Mouse (Mus musculus) cerebellum, postnatal 10 days (tissue): Measurements from ENCODE around the gene Mapre3.
"Not testable (repeated sequence)": the region's sequence is repeated elsewhere in the genome, so short reads cannot be mapped to it uniquely, and the experiment has no call there.

Source experiments
- DNase-seq, 2 experiments: peaks; one replicate each; pipeline ENCODE4 v3.0.0; 2021; ENCODE audit warnings: mixed read lengths in 2 of 2

Gene Mapre3

GRCm38 (mm10) chr5:30824124-30824988, 9.9 kb downstream of the Mapre3 start:
- DNase-seq: peak in 1 of 2 experiments; percentile 26

DNA sequence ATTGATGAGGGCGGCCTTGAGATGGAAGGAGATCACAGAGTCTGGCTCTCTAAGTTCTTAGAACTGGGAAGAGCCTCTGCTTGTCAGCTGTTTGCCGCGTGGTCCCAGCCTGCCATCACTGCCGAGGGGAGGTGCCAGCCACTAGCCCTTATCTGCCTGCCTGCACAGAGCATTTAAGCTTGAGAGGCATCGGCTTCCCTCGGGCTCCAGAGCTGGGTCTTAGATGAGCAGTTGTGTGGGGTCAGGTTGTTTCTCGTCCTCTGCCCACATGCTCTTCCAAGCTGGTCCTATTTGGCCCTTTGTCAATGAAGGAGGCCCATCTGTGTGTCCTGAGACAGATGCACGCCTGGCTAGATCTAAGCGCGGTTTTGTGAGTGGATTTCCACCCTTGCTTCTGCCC, 10.7 kb downstream of the Mapre3 start:
- DNase-seq: peak; percentile 63 to 76

DNA sequence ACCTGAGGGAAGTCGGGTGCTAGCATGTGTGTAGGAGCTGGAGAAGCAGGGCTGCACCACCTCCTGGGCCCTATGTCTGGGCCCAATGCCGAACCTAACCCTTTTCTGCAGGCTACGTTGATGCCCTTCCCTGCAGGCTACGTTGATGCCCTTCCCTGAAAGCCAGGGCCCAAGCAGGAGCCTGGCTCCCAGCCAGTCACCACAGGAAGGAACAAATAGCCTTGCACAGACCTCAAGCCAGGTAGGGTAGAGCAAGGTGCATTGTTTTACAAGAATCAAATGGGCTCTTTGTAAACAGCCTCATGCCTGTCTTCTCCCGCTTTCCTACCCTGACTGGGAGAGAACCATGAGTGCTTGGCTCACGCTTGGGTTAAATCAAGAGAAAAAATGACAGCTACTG, 11.4 kb downstream of the Mapre3 start:
- DNase-seq: peak; percentile 72 to 82

GRCm38 (mm10) chr5:30833416-30833815, 19.0 kb downstream of the Mapre3 start:
- no peak for DNase-seq

DNA sequence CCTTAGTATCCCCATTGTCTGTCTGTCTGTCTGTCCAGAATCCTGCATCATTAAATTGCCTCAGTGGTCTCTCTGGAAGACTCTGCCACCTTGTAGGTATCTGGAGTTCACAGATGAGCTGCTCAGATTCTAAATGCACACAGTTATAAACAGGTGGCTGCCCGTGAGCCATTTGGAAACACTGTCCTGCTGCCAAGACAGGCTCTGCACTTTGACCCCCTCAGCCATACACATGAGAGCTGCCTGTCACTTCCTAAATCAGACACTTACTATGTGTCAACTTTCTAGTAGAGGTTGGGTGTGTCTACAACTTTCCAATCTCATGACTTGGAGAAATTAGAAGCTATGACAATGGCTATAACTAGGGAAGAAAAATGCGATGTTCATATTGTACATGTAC, 25.3 kb downstream of the Mapre3 start:
- DNase-seq: no peak

DNA sequence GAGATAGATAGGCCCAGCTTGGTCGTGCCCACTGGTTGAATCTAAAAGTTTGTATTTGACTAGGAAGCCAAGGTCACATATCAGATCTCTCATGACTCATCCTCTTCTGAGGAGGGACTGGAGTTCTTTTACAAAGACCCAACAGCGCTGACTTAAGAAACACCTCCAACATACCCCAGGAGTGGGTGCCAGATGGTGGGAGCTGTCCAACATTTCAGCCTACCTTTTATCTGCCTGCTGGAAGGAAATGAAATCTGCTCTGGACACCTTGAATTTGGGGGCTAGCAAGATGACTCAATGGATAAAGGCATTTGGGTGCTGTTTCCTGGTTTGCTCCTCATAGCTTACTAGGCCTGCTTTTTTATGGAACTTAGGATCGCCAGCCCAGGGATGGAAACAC, 27.5 kb downstream of the Mapre3 start:
- no peak for DNase-seq

DNA sequence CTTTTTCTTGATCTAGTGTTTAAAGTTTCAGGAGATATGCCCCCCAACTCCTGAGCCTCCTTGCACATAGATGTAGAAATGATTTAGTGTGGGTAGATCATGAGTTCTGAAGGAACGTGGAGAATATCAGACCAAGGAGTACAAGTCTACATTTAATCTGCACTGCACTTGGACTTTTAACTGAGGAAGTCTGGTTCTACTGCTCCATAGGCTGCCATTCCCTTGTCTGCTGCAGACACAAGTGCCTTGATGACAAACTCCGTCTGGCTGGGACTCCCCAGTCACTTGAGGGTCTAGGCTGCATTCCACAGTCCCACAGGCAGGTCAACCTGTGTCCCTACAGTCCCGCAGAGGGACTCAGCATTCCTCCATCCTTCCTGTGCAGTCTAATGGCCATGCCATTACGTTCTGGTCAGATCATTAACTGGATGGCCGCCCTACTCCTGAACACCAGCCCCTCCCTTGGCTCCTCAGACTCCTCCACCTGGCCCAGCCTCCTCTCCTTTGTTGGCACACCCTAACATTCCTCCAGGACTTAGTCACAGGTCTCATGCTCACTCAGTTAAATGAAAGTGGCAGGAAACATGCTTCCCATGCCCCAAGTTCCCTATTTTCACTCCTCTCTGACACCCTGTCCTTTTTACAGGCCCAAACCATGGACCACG, 35.6 kb downstream of the Mapre3 start:
- peak in 1 of 2 experiments; percentile 6 for DNase-seq

GRCm38 (mm10) chr5:30850556-30850925, 36.1 kb downstream of the Mapre3 start:
- no peak for DNase-seq

GRCm38 (mm10) chr5:30853522-30853921, 39.1 kb downstream of the Mapre3 start:
- no peak for DNase-seq

- DNase-seq: no peak
These were observed 41.2 kb downstream of the Mapre3 start for GRCm38 (mm10) chr5:30855674-30856073.

- no peak for DNase-seq
These were observed 41.7 kb downstream of the Mapre3 start for GRCm38 (mm10) chr5:30856124-30856523.

DNA sequence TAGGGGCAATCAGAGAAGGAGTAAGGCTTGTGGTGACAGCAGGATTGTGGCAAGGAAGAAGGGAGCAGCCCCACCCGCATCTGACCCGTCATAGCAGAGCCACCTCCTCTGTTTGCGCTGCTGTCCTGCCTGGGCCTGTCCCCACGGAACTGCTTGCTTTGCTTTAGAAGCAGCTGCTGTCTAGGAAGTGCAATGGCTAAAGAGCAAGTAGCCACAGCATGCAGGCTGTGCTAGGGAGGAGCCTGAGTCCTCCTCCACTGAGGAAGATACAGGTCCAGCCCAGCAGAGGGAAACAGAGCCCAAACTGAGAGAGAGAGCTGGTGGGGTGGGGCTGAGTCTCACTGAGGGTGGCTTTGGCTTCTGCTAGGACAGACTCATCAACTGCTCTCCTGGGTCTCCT, 49.4 kb downstream of the Mapre3 start:
- DNase-seq: peak; percentile 32 to 56

GRCm38 (mm10) chr5:30864322-30864721, 49.9 kb downstream of the Mapre3 start:
- DNase-seq: no peak

- DNase-seq: no peak
These were observed 52.4 kb downstream of the Mapre3 start for GRCm38 (mm10) chr5:30866871-30867270.

- no peak for DNase-seq
These were observed 53.3 kb downstream of the Mapre3 start, which contains the start of gene Tmem214 for GRCm38 (mm10) chr5:30867712-30868111. Gene Tmem214, plus strand, starts transcription at chr5:30868012.

DNA sequence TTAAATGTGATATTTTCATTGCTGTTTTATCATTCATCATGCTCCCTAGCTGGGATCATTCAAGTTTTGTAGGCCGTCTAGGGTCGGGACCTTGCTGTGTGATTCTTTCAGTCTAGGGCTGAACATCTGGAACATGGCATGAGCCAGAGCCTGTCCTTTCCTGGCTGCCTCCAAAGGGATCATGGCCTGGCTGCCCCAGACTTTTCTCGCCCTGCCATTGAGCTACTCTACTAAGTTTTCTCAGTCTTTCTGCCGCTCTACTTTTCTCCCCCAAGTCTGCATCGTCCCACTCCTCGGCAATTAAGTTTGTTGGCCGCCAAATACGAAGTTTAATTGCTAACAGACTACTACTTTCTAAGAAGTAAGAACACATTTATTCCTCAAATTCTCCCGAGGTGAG, 54.5 kb downstream of the Mapre3 start:
- peak in 1 of 2 experiments; percentile 29 for DNase-seq

GRCm38 (mm10) chr5:30869405-30870130, 55.1 kb downstream of the Mapre3 start:
- DNase-seq: peak; percentile 93 to 96

- DNase-seq: no peak
These were observed 55.6 kb downstream of the Mapre3 start for GRCm38 (mm10) chr5:30870131-30870406.

DNA sequence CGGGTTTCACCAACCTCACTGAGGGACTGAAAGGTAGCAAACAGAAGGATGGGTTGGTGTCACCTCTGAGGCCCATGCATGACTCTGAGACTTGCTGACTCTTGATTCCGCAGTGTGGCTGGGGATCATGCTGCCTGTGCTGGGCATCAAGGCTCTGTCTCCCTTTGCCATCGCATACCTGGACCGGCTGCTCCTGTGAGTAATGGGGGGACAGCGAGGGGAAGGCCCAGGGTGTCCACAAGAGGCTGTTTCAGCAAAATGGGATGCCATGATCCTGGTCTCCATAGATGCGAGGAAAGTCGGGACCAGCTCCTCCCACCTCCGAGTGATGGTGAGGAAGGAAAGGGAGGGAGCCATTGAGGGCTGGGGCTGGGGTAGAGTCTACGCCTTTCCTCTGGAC, 58.1 kb downstream of the Mapre3 start:
- DNase-seq: no peak

DNA sequence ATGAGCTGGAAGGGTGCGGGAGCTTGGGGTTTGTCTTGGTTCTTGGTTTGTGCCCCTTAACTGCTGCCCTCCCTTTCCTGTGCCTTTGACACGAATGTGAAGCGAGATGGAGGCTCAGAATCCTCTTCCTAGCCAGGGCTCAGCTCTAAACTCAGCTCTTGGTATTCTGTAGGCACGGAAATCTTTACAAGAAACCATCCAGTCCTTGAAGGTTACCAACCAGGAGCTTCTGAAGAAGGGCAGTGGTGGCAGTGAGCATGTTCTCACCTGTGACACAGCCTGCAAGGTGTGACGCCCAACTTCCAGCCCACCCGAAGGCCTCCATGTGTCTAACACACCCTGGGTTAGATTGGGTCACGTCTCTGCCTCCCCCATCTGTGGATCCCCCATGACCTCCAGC, 59.9 kb downstream of the Mapre3 start:
- no peak for DNase-seq

GRCm38 (mm10) chr5:30878616-30879015, 64.2 kb downstream of the Mapre3 start:
- DNase-seq: no peak

GRCm38 (mm10) chr5:30879347-30879943, 65.0 kb downstream of the Mapre3 start:
- DNase-seq: no peak

DNA sequence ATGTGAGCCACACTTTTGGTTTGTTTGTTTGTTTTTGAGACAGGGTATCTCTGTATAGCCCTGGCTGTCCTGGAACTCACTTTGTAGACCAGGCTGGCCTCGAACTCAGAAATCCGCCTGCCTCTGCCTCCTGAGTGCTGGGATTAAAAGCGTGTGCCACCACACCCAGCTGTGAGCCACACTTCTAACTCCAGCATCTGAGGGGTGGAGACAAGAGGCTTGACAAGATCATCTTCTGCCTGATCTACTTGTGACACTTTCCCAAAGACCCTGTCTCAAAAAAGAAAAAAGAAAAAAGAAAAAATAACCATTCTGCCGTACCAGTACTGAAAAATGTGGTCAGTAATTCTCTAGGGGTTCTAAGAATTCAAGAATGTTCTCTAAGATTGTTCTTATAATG, 67.4 kb downstream of the Mapre3 start:
- DNase-seq: not testable (repeated sequence)
